Mouse (Mus musculus) adrenal gland, adult 18-20 months (tissue): ENCODE measurements around the gene Tsga10ip. TPM values are rescaled to one million over a fixed set of nuclear protein-coding genes. Genes with fewer than 3 reads are reported as not detected.
A peak's percentile ranks its signal among the peaks of the same experiment; 100 is the strongest.
"Not testable (repeated sequence)": the region's sequence is repeated elsewhere in the genome, so short reads cannot be mapped to it uniquely, and the experiment has no call there.

ENCODE experiments used
- DNase-seq, 2 experiments: peaks; one replicate each; pipeline ENCODE4 v3.0.0; 2021 to 2022; ENCODE audit warnings: low spot score in 2 of 2
- total RNA-seq, 2 experiments: library from RNA; stranded (reverse); gene quantifications; 1 replicate in 1 of 2; 2 replicates in 1 of 2; pipeline ENCODE4 v1.2.3; 2021

The Tsga10ip gene
- total RNA-seq, 2 experiments from 2014 or later = 0.96 TPM; not detected in 1

GRCm38 (mm10) chr19:5390416-5390815 lies 11.9 kb downstream of the Tsga10ip start:
- no peak for DNase-seq

- no peak for DNase-seq
Observed at GRCm38 (mm10) chr19:5389647-5390046, 12.7 kb downstream of the Tsga10ip start.

- DNase-seq = peak; percentile 88 to 89
Observed at GRCm38 (mm10) chr19:5388588-5389242, 13.6 kb downstream of the Tsga10ip start, which contains the start of gene Sart1. Sart1 (minus strand) TSS chr19:5388703.

GRCm38 (mm10) chr19:5388011-5388441 lies 14.3 kb downstream of the Tsga10ip start:
- DNase-seq = no peak

- DNase-seq = no peak
Observed at GRCm38 (mm10) chr19:5384715-5385114, 17.6 kb downstream of the Tsga10ip start.

GRCm38 (mm10) chr19:5383326-5383725 lies 19.0 kb downstream of the Tsga10ip start:
- no peak for DNase-seq

- no peak for DNase-seq
Observed at GRCm38 (mm10) chr19:5377446-5377845, 24.9 kb downstream of the Tsga10ip start.

GRCm38 (mm10) chr19:5374748-5375147 lies 27.6 kb downstream of the Tsga10ip start:
- no peak for DNase-seq

GRCm38 (mm10) chr19:5374177-5374576 lies 28.1 kb downstream of the Tsga10ip start:
- DNase-seq = no peak

- no peak for DNase-seq
Observed at GRCm38 (mm10) chr19:5372724-5373123, 29.6 kb downstream of the Tsga10ip start.

GRCm38 (mm10) chr19:5370932-5371331 lies 31.4 kb downstream of the Tsga10ip start:
- DNase-seq = no peak

GRCm38 (mm10) chr19:5367455-5367854 lies 34.9 kb downstream of the Tsga10ip start:
- no peak for DNase-seq

- no peak for DNase-seq
Observed at GRCm38 (mm10) chr19:5367053-5367359, 35.3 kb downstream of the Tsga10ip start, which contains the start of gene Banf1. Banf1 (minus strand) TSS chr19:5367168.

- DNase-seq = peak; percentile 87 to 90
Observed at GRCm38 (mm10) chr19:5366175-5367052, 35.9 kb downstream of the Tsga10ip start, which contains the start of gene Eif1ad. Eif1ad (plus strand) TSS chr19:5366741.

- peak in 1 of 2 experiments; percentile 15 for DNase-seq
Observed at GRCm38 (mm10) chr19:5365751-5366150, 36.6 kb downstream of the Tsga10ip start.

GRCm38 (mm10) chr19:5364124-5364523 lies 38.2 kb downstream of the Tsga10ip start:
- no peak for DNase-seq

GRCm38 (mm10) chr19:5362186-5362585 lies 40.1 kb downstream of the Tsga10ip start:
- DNase-seq = no peak

GRCm38 (mm10) chr19:5356080-5356479 lies 46.2 kb downstream of the Tsga10ip start:
- no peak for DNase-seq

GRCm38 (mm10) chr19:5353609-5354008 lies 48.7 kb downstream of the Tsga10ip start:
- DNase-seq = no peak

- DNase-seq = not testable (repeated sequence)
Observed at GRCm38 (mm10) chr19:5349502-5349873, 52.8 kb downstream of the Tsga10ip start, which contains the start of gene Cst6. Cst6 (minus strand) TSS chr19:5349574.

GRCm38 (mm10) chr19:5348526-5349501 lies 53.5 kb downstream of the Tsga10ip start:
- DNase-seq = peak in 1 of 2 experiments; percentile 17
